Mouse (Mus musculus) brown adipose tissue, adult 24 weeks (tissue): ENCODE results near the gene H3f3b. TPM values are rescaled to one million over a fixed set of nuclear protein-coding genes. Genes with fewer than 3 reads are reported as not detected.
A peak's percentile ranks its signal among the peaks of the same experiment; 100 is the strongest.

ENCODE experiments used
- H3K27ac ChIP-seq: fragments of 200-500 bp; replicated peaks from 2 replicates; pipeline ENCODE4 v1.5.1; 2012; ENCODE audit warnings: low read depth, mild to moderate bottlenecking, low read length
- H3K4me1 ChIP-seq: fragments of 200-500 bp; 2 replicates; pipeline ENCODE4 v1.6.1; 2012; ENCODE audit warnings: low read length, mixed read lengths; ENCODE audit not compliant: control insufficient read depth, insufficient read depth, insufficient read length
- H3K4me3 ChIP-seq: fragments of 200-500 bp; 2 replicates; pipeline ENCODE4 v1.5.1; 2012; ENCODE audit warnings: low read depth, mild to moderate bottlenecking, low read length, moderate library complexity; ENCODE audit not compliant: insufficient read depth
- polyA plus RNA-seq: library from polyadenylated mRNA; stranded (reverse); fragments of >200 nt; gene quantifications from 2 replicates; pipeline ENCODE4 v1.2.4, GENCODE M21; 2012; ENCODE audit not compliant: missing spikeins, insufficient read depth, insufficient read length

Gene H3f3b
- polyA plus RNA-seq, 1 experiment = 85.7 TPM

GRCm38 (mm10) chr11:116004840-116005700 is 22.7 kb downstream of the H3f3b start:
- H3K4me3 ChIP-seq = peak overlapping the region; percentile 51
- peaks cover 3% of the 10 kb centered on the region; the same call in 1 of the 2 replicates for H3K4me1 ChIP-seq
- no peak overlapping the region for H3K27ac ChIP-seq

- H3K4me3 ChIP-seq = peak overlapping the region; percentile 51
- H3K4me1 ChIP-seq = peaks cover 3% of the 10 kb centered on the region; the same call in 1 of the 2 replicates
- no peak overlapping the region for H3K27ac ChIP-seq
These were observed 23.5 kb downstream of the H3f3b start for GRCm38 (mm10) chr11:116004186-116004823.

GRCm38 (mm10) chr11:116002894-116003293 is 24.9 kb downstream of the H3f3b start:
- Histone ChIP-seq H3K27ac (no peak overlapping the region), H3K4me1 (peaks cover 3% of the 10 kb centered on the region; the same call in 1 of the 2 replicates), H3K4me3 (no peak overlapping the region)

GRCm38 (mm10) chr11:116001725-116002124 is 26.0 kb downstream of the H3f3b start:
- no peak overlapping the region for H3K4me3 ChIP-seq
- H3K4me1 ChIP-seq = peaks cover 3% of the 10 kb centered on the region; the same call in 1 of the 2 replicates
- H3K27ac ChIP-seq = no peak overlapping the region

- H3K4me3 ChIP-seq = no peak overlapping the region
- peaks cover 3% of the 10 kb centered on the region; the same call in 1 of the 2 replicates for H3K4me1 ChIP-seq
- H3K27ac ChIP-seq = no peak overlapping the region
These were observed 27.2 kb downstream of the H3f3b start for GRCm38 (mm10) chr11:116000607-116001006.

- Histone ChIP-seq H3K4me1 (no peaks in the 10 kb centered on the region), H3K4me3 (no peak overlapping the region), H3K27ac (no peak overlapping the region)
These were observed 28.1 kb downstream of the H3f3b start for GRCm38 (mm10) chr11:115999538-116000143.

- H3K4me1 ChIP-seq = no peaks in the 10 kb centered on the region
- H3K4me3 ChIP-seq = no peak overlapping the region
- H3K27ac ChIP-seq = no peak overlapping the region
These were observed 28.7 kb downstream of the H3f3b start for GRCm38 (mm10) chr11:115999027-115999426.

GRCm38 (mm10) chr11:115997662-115998061 is 30.1 kb downstream of the H3f3b start:
- Histone ChIP-seq H3K27ac (no peak overlapping the region), H3K4me1 (no peaks in the 10 kb centered on the region), H3K4me3 (no peak overlapping the region)

- Histone ChIP-seq H3K4me3 (no peak overlapping the region), H3K4me1 (no peaks in the 10 kb centered on the region)
These were observed 30.7 kb downstream of the H3f3b start for GRCm38 (mm10) chr11:115997047-115997446.

GRCm38 (mm10) chr11:115995256-115995655 is 32.5 kb downstream of the H3f3b start:
- no peak overlapping the region for H3K27ac ChIP-seq
- no peak overlapping the region for H3K4me3 ChIP-seq
- no peaks in the 10 kb centered on the region for H3K4me1 ChIP-seq

More at GRCm38 (mm10) chr11:115997047-115997446, 30.7 kb downstream of the H3f3b start:
- no peak overlapping the region for H3K27ac ChIP-seq

- no peaks in the 10 kb centered on the region for H3K4me1 ChIP-seq
- no peak overlapping the region for H3K27ac ChIP-seq
- no peak overlapping the region for H3K4me3 ChIP-seq
These were observed 35.7 kb downstream of the H3f3b start for GRCm38 (mm10) chr11:115992098-115992497.

GRCm38 (mm10) chr11:115989686-115990085 is 38.1 kb downstream of the H3f3b start:
- Histone ChIP-seq H3K4me1 (no peaks in the 10 kb centered on the region), H3K4me3 (no peak overlapping the region), H3K27ac (no peak overlapping the region)

GRCm38 (mm10) chr11:115983291-115983690 is 44.5 kb downstream of the H3f3b start:
- no peak overlapping the region for H3K27ac ChIP-seq

GRCm38 (mm10) chr11:115982472-115982871 is 45.3 kb downstream of the H3f3b start:
- Histone ChIP-seq H3K4me3 (no peak overlapping the region), H3K27ac (no peak overlapping the region), H3K4me1 (no peaks in the 10 kb centered on the region)

More at GRCm38 (mm10) chr11:115983291-115983690, 44.5 kb downstream of the H3f3b start:
- Histone ChIP-seq H3K4me3 (no peak overlapping the region), H3K4me1 (no peaks in the 10 kb centered on the region)

- no peaks in the 10 kb centered on the region for H3K4me1 ChIP-seq
- peak overlapping the region; percentile 37 for H3K4me3 ChIP-seq
- no peak overlapping the region for H3K27ac ChIP-seq
These were observed 52.2 kb downstream of the H3f3b start for GRCm38 (mm10) chr11:115975544-115975943.
